Mouse (Mus musculus) liver, postnatal 0 days (tissue): ENCODE data around the gene Strip1. TPM values are rescaled to one million over a fixed set of nuclear protein-coding genes. Genes with fewer than 3 reads are reported as not detected.
A peak's percentile ranks its signal among the peaks of the same experiment; 100 is the strongest.
"Not testable (repeated sequence)": the region's sequence is repeated elsewhere in the genome, so short reads cannot be mapped to it uniquely, and the experiment has no call there.

ENCODE experiments used
- ATAC-seq: fragments of 200-750 bp; cut with Nextera tagmentation; 2 replicates; pipeline ENCODE4 v1.8.0; 2017; ENCODE audit warnings: mild to moderate bottlenecking, moderate library complexity
- DNase-seq: peaks from one replicate; pipeline ENCODE4 v3.0.0-alpha.2; 2016
- H3K27ac ChIP-seq: fragments of 300-500 bp; sonication (generic); 2 replicates; pipeline ENCODE4 v1.5.1; 2014; ENCODE audit warnings: antibody characterized with exemption, moderate library complexity, mild to moderate bottlenecking, low read depth
- H3K27me3 ChIP-seq: fragments of 300-500 bp; sonication (generic); 2 replicates; pipeline ENCODE4 v1.6.1; 2014; ENCODE audit warnings: low read length, control low read depth, mixed read lengths; ENCODE audit not compliant: insufficient read depth
- H3K36me3 ChIP-seq: fragments of 300-500 bp; sonication (generic); replicated peaks from 2 replicates; pipeline ENCODE4 v1.6.1; 2014; ENCODE audit warnings: mild to moderate bottlenecking, control low read depth, low read length, moderate library complexity, mixed read lengths; ENCODE audit not compliant: insufficient read depth
- H3K4me1 ChIP-seq: fragments of 300-500 bp; sonication (generic); 2 replicates; pipeline ENCODE4 v1.6.1; 2014; ENCODE audit warnings: antibody characterized with exemption, mild to moderate bottlenecking, control low read depth; ENCODE audit not compliant: insufficient read depth
- H3K4me2 ChIP-seq: fragments of 300-500 bp; sonication (generic); 2 replicates; pipeline ENCODE4 v1.6.1; 2014; ENCODE audit warnings: low read depth, mild to moderate bottlenecking, low read length, moderate library complexity, mixed read lengths
- H3K4me3 ChIP-seq: fragments of 300-500 bp; sonication (generic); 2 replicates; pipeline ENCODE4 v1.5.1; 2014; ENCODE audit warnings: low read depth, low read length
- H3K9ac ChIP-seq: fragments of 300-500 bp; sonication (generic); replicated peaks from 2 replicates; pipeline ENCODE4 v1.6.1; 2014; ENCODE audit warnings: mild to moderate bottlenecking, moderate library complexity
- H3K9me3 ChIP-seq: fragments of 300-500 bp; sonication (generic); 2 replicates; pipeline ENCODE4 v1.6.1; 2016; ENCODE audit warnings: mild to moderate bottlenecking, control low read depth, low read length, mixed read lengths
- CTCF ChIP-seq: sonication (generic); IDR thresholded peaks from 2 replicates; pipeline ENCODE4 v1.5.1; 2016; ENCODE audit warnings: antibody characterized with exemption, low read depth
- EP300 ChIP-seq: IDR thresholded peaks from 2 replicates; pipeline ENCODE4 v1.6.1; 2016; ENCODE audit warnings: antibody characterized with exemption, low read depth, mild to moderate bottlenecking
- WGBS: fragments of 180-500 bp; shearing (Covaris S2); extraction: QIAGEN DNeasy Blood & Tissue Kit; methylation state at CpG from one replicate; pipeline ENCODE4 v1.1.7; 2014; ENCODE audit not compliant: insufficient replicate concordance; 5-methylcytosine and 5-hydroxymethylcytosine counted together
- polyA plus RNA-seq: library from polyadenylated mRNA; unstranded; fragments of >200 nt; fragmentation: Nextera tagmentation; extraction: Ambion mirVana; gene quantifications from 2 replicates; pipeline ENCODE4 v1.2.1, GENCODE M21; 2015

The Strip1 gene
- polyA plus RNA-seq, 1 experiment from 2014 or later: 7.0 TPM

- no peak overlapping the region for H3K4me2 ChIP-seq
- ATAC-seq (no peak), DNase-seq (no peak)
- peaks cover 80% of the 10 kb centered on the region for H3K36me3 ChIP-seq
- TF ChIP-seq EP300 (no peak), CTCF (no peak)
- H3K27ac ChIP-seq: no peak overlapping the region
- no peaks in the 10 kb centered on the region for H3K27me3 ChIP-seq
- no peaks in the 10 kb centered on the region for H3K4me1 ChIP-seq
- H3K4me3 ChIP-seq: no peak overlapping the region
- H3K9me3 ChIP-seq: no peaks in the 10 kb centered on the region
- WGBS: 76% methylated on average over 1 of the region's 1 CpGs
- no peak overlapping the region for H3K9ac ChIP-seq
Observed at GRCm38 (mm10) chr3:107664641-107665040, 33.1 kb upstream of the Strip1 start.

- H3K4me3 ChIP-seq: no peak overlapping the region
- ATAC-seq (no peak), DNase-seq (no peak)
- no peak overlapping the region for H3K27ac ChIP-seq
- no peaks in the 10 kb centered on the region for H3K27me3 ChIP-seq
- H3K4me2 ChIP-seq: no peak overlapping the region
- TF ChIP-seq CTCF (peak; percentile 32; the same call in 1 of the 2 replicates), EP300 (no peak)
- H3K9ac ChIP-seq: no peak overlapping the region
- 82% methylated on average over 1 of the region's 1 CpGs for WGBS
- H3K4me1 ChIP-seq: no peaks in the 10 kb centered on the region
- H3K9me3 ChIP-seq: no peaks in the 10 kb centered on the region
- peaks cover 33% of the 10 kb centered on the region for H3K36me3 ChIP-seq
Observed at GRCm38 (mm10) chr3:107659000-107659399, 27.5 kb upstream of the Strip1 start.

- WGBS: 58% methylated on average over 4 of the region's 4 CpGs
- TF ChIP-seq EP300 (no peak), CTCF (no peak)
Observed at GRCm38 (mm10) chr3:107656888-107657287, 25.4 kb upstream of the Strip1 start.

GRCm38 (mm10) chr3:107656151-107656550, 24.7 kb upstream of the Strip1 start:
- ATAC-seq: no peak
- Histone ChIP-seq H3K9me3 (no peaks in the 10 kb centered on the region), H3K9ac (no peak overlapping the region), H3K4me2 (no peak overlapping the region), H3K27ac (no peak overlapping the region), H3K36me3 (peaks cover 14% of the 10 kb centered on the region), H3K4me3 (no peak overlapping the region), H3K4me1 (no peaks in the 10 kb centered on the region; the same call in 1 of the 2 replicates), H3K27me3 (no peaks in the 10 kb centered on the region)
- no peak for DNase-seq
- 84% methylated on average over 2 of the region's 2 CpGs for WGBS
- no peak for TF ChIP-seq EP300
- TF ChIP-seq CTCF: no peak

More at GRCm38 (mm10) chr3:107656888-107657287, 25.4 kb upstream of the Strip1 start:
- Histone ChIP-seq H3K9ac (no peak overlapping the region), H3K36me3 (peaks cover 18% of the 10 kb centered on the region), H3K4me2 (no peak overlapping the region), H3K27ac (no peak overlapping the region), H3K27me3 (no peaks in the 10 kb centered on the region), H3K4me1 (no peaks in the 10 kb centered on the region; the same call in 1 of the 2 replicates), H3K4me3 (no peak overlapping the region), H3K9me3 (no peaks in the 10 kb centered on the region)
- DNase-seq (no peak), ATAC-seq (no peak)

- no peak overlapping the region for H3K27ac ChIP-seq
- no peaks in the 10 kb centered on the region for H3K27me3 ChIP-seq
- H3K4me2 ChIP-seq: no peak overlapping the region
- DNase-seq: no peak
- H3K36me3 ChIP-seq: peaks cover 8% of the 10 kb centered on the region
- 75% methylated on average over 3 of the region's 3 CpGs for WGBS
- no peaks in the 10 kb centered on the region for H3K9me3 ChIP-seq
- H3K4me1 ChIP-seq: no peaks in the 10 kb centered on the region; the same call in 1 of the 2 replicates
- H3K4me3 ChIP-seq: no peak overlapping the region
- TF ChIP-seq CTCF (no peak), EP300 (no peak)
- ATAC-seq: no peak
- H3K9ac ChIP-seq: no peak overlapping the region
Observed at GRCm38 (mm10) chr3:107655491-107655890, 24.0 kb upstream of the Strip1 start.

GRCm38 (mm10) chr3:107654861-107655260, 23.4 kb upstream of the Strip1 start:
- Histone ChIP-seq H3K9ac (no peak overlapping the region), H3K27me3 (no peaks in the 10 kb centered on the region), H3K9me3 (no peaks in the 10 kb centered on the region), H3K4me1 (no peaks in the 10 kb centered on the region; the same call in 1 of the 2 replicates), H3K4me3 (no peak overlapping the region), H3K4me2 (no peak overlapping the region), H3K36me3 (peaks cover 2% of the 10 kb centered on the region; the same call in 1 of the 2 replicates), H3K27ac (no peak overlapping the region)
- TF ChIP-seq CTCF: no peak
- no peak for TF ChIP-seq EP300
- DNase-seq: no peak
- 68% methylated on average over 3 of the region's 3 CpGs for WGBS
- ATAC-seq: no peak

GRCm38 (mm10) chr3:107652968-107653367, 21.5 kb upstream of the Strip1 start:
- H3K9me3 ChIP-seq: no peaks in the 10 kb centered on the region
- H3K4me3 ChIP-seq: no peak overlapping the region
- no peak overlapping the region for H3K4me2 ChIP-seq
- no peak overlapping the region for H3K9ac ChIP-seq
- no peak for DNase-seq
- 81% methylated on average over 3 of the region's 3 CpGs for whole genome bisulfite sequencing
- no peaks in the 10 kb centered on the region for H3K27me3 ChIP-seq
- no peaks in the 10 kb centered on the region; the same call in 1 of the 2 replicates for H3K4me1 ChIP-seq
- no peak for ATAC-seq
- TF ChIP-seq EP300: no peak
- no peak for TF ChIP-seq CTCF
- H3K27ac ChIP-seq: no peak overlapping the region
- H3K36me3 ChIP-seq: no peaks in the 10 kb centered on the region

- H3K9me3 ChIP-seq, H3K4me3 ChIP-seq, H3K4me2 ChIP-seq, H3K27ac ChIP-seq, H3K9ac ChIP-seq, H3K36me3 ChIP-seq, DNase-seq, H3K27me3 ChIP-seq, H3K4me1 ChIP-seq, ATAC-seq: not testable (repeated sequence)
- 50% methylated on average over 5 of the region's 5 CpGs for WGBS
Observed at GRCm38 (mm10) chr3:107650276-107650675, 18.8 kb upstream of the Strip1 start.
